ENCODE assay signal across 10 mouse cellular contexts in genomic region chr17:64045326-64045725, GRCm38 (mm10).
DNase-seq lines count a peak whose midpoint lies in the region; ATAC-seq lines count a peak whose summit lies in the region.
"Had no signal": no experiment of that assay in that cellular context is flagged by ENCODE, and none has a peak within 500 bp of the region (broad histone marks: within the 10 kb centered on the region; RNA-seq: fewer than 3 reads in every experiment).

No protein-coding gene starts in this region.

- peak; percentile 12 for DNase-seq in cerebellum, adult 11-12 months
- DNase-seq in cerebellum, adult 11 months = no peak
- DNase-seq in MN1 (ENCODE audit: low spot score) = peak; percentile 36
- peak; percentile 65 to 72 for DNase-seq in frontal cortex, postnatal 36 days (ENCODE audit: low spot score in 2 of 2)
- peak; percentile 64 to 81 for DNase-seq in left cerebral cortex, adult 9 months (ENCODE audit: low spot score in 2 of 2)
- no peak for DNase-seq in natural killer cell, adult 2 months (ENCODE audit: low spot score in 2 of 2)
- DNase-seq in kidney, adult 9 months = no peak
- DNase-seq: kidney, postnatal 4 days had no signal

- ATAC-seq in megakaryocyte-erythroid progenitor cell, adult 5-6 weeks (replicated peaks; ENCODE audit: low FRiP score, low TSS enrichment, poor library complexity, severe bottlenecking) = no peak
- ATAC-seq: Patski had no signal

Comparison
In these comparisons a context has a peak if more than half of its experiments do, and no peak if none do; other contexts are left out.
1. DNase-seq: peak in cerebellum, adult 11-12 months (single experiment), MN1 (single experiment), frontal cortex, postnatal 36 days (2 of 2) and left cerebral cortex, adult 9 months (2 of 2); none in cerebellum, adult 11 months (single experiment), natural killer cell, adult 2 months (0 of 2) and kidney, adult 9 months (single experiment).